Mouse (Mus musculus): ENCODE measurements at regions not wholly inside any gene's neighbourhood (a gene's known extent, or its start where the extent isn't known, plus 50 kb on each side); places are given as distances from the start of the nearest gene placed in this dataset.
A peak's percentile ranks its signal among the peaks of the same experiment; 100 is the strongest.

DNA sequence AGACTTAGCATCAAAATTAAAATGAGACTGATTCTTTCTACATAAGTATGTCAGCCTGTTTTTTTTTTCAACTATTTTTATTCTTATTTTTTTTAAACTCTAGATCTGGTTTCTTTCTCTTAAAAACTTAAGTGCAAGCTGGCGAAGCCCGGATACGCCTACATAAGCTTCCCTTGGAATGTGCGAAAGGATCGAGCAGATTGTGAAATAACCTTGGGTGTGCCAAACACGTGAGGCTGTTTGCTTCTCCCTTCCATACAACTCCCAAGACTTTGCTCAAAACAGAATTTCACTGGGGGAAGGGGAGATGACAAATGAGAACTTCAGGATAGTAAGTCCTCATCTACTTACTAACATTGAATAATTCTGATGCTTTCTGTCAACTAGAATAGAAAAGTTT is 236.3 kb downstream of the Pdcd6ip start:
- H3K27ac ChIP-seq (ENCODE audit: low read depth, low read length) = no peak overlapping the region
- DNase-seq (ENCODE audit: low spot score) (peak; percentile 31), ATAC-seq (no peak)
- no peak overlapping the region for H3K4me3 ChIP-seq (ENCODE audit: low read depth, low read length)
- H3K4me2 ChIP-seq (ENCODE audit: low read length) = no peak overlapping the region
- H3K9ac ChIP-seq (ENCODE audit: low read length) = no peak overlapping the region
- no peaks in the 10 kb centered on the region for H3K9me3 ChIP-seq (replicated peaks; ENCODE audit: control insufficient read depth, low read length)
- no peaks in the 10 kb centered on the region for H3K27me3 ChIP-seq (replicated peaks; ENCODE audit: control insufficient read depth, insufficient read depth, low read length)
- WGBS = 84% methylated on average over 6 of the region's 6 CpGs
- H3K4me1 ChIP-seq (ENCODE audit: control insufficient read depth, insufficient read depth, low read length) = no peaks in the 10 kb centered on the region
- no peaks in the 10 kb centered on the region for H3K36me3 ChIP-seq (ENCODE audit: control insufficient read depth, insufficient read depth, low read length)

DNA sequence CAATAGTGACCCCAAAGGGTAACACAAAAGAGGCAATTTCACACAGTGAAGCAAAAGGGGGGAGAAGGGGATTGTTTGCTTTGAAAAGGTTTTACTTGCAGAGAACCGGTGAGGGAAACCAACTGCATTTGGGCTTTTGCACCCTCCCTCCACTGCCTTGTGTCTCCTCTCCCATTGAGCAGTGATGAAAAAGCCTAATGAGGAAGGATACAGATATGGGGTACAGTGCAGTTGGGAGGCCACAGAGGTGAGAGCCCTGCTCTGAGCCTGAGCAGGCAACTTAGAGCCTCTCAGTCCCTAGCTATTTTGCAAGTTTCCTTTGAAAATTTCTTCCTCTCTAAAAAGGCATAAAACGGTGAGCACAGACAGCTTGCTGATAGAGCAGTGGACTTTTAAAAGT is 245.2 kb downstream of the Pdcd6ip start:
- Histone ChIP-seq H3K9me3 (replicated peaks; ENCODE audit: control insufficient read depth, low read length) (no peaks in the 10 kb centered on the region), H3K4me3 (ENCODE audit: low read depth, low read length) (no peak overlapping the region), H3K4me2 (ENCODE audit: low read length) (no peak overlapping the region), H3K9ac (ENCODE audit: low read length) (no peak overlapping the region), H3K27ac (ENCODE audit: low read depth, low read length) (peak overlapping the region; percentile 55), H3K36me3 (ENCODE audit: control insufficient read depth, insufficient read depth, low read length) (no peaks in the 10 kb centered on the region), H3K27me3 (replicated peaks; ENCODE audit: control insufficient read depth, insufficient read depth, low read length) (no peaks in the 10 kb centered on the region), H3K4me1 (ENCODE audit: control insufficient read depth, insufficient read depth, low read length) (no peaks in the 10 kb centered on the region)
- DNase-seq (ENCODE audit: low spot score) (no peak), ATAC-seq (peak; percentile 72)
- WGBS = 8% methylated on average over 2 of the region's 2 CpGs

DNA sequence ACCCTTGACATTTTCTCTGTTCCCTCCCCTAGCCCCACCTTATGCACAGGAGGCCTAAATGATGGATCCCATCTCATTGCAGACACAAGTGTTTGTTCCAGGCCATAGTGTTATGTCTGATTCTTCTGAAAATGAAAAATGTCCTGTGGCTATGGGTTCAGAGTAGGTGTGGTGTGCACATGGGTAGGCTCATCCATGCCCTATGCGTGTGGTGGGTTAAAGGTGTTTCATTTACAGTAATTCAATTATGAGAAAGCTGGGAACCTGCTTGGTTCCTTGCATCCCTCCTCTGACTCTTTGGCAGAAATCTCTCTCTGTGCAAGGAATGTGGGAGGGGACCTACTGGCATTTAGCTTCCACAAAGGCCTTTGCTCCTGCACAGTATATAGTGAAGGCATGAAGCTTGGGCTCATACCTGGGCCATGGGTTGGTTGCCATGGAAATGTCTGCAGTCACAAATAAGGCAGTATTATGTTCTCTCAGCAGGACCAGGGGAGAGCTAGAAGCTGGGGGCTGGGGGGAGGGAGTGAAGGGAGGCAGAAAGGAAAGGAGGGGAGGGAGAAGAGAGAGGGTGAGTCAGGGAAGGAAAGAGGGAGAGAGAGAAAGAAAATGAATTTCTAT is 245.7 kb downstream of the Pdcd6ip start:
- Histone ChIP-seq H3K4me2 (ENCODE audit: low read length) (no peak overlapping the region), H3K9me3 (replicated peaks; ENCODE audit: control insufficient read depth, low read length) (no peaks in the 10 kb centered on the region), H3K36me3 (ENCODE audit: control insufficient read depth, insufficient read depth, low read length) (no peaks in the 10 kb centered on the region), H3K4me3 (ENCODE audit: low read depth, low read length) (no peak overlapping the region), H3K9ac (ENCODE audit: low read length) (no peak overlapping the region), H3K27me3 (replicated peaks; ENCODE audit: control insufficient read depth, insufficient read depth, low read length) (no peaks in the 10 kb centered on the region), H3K27ac (ENCODE audit: low read depth, low read length) (peak overlapping the region; percentile 55), H3K4me1 (ENCODE audit: control insufficient read depth, insufficient read depth, low read length) (no peaks in the 10 kb centered on the region)
- 21% methylated on average over 1 of the region's 1 CpGs for WGBS
- peak; percentile 75 for DNase-seq (ENCODE audit: low spot score)
- ATAC-seq = peak; percentile 93

DNA sequence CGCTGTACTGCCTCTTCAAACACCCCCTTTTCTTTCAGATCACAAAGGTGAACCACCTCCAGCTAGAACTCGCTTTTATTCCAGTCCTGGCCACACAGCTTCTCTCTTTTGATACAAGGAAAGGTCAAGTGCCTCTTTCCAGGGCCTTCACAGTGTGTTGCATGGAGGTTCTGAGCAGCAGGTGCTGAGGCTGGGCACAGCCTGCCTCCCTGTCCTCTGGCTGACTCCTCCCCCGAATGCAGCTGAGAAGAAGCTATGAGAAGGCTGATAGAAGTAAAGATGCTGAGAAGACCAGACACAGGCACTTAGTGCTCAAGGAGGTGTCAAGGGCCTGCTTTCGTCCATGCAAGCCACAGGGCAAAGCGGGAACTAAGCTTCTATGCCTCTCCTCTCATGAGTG is 248.2 kb downstream of the Pdcd6ip start:
- no peak overlapping the region for H3K4me3 ChIP-seq (ENCODE audit: low read depth, low read length)
- no peaks in the 10 kb centered on the region for H3K4me1 ChIP-seq (ENCODE audit: control insufficient read depth, insufficient read depth, low read length)
- no peak overlapping the region for H3K9ac ChIP-seq (ENCODE audit: low read length)
- DNase-seq (ENCODE audit: low spot score) (no peak), ATAC-seq (no peak)
- no peaks in the 10 kb centered on the region for H3K9me3 ChIP-seq (replicated peaks; ENCODE audit: control insufficient read depth, low read length)
- H3K36me3 ChIP-seq (ENCODE audit: control insufficient read depth, insufficient read depth, low read length) = no peaks in the 10 kb centered on the region
- no peak overlapping the region for H3K27ac ChIP-seq (ENCODE audit: low read depth, low read length)
- H3K4me2 ChIP-seq (ENCODE audit: low read length) = no peak overlapping the region
- H3K27me3 ChIP-seq (replicated peaks; ENCODE audit: control insufficient read depth, insufficient read depth, low read length) = no peaks in the 10 kb centered on the region
- 81% methylated on average over 5 of the region's 5 CpGs for WGBS

DNA sequence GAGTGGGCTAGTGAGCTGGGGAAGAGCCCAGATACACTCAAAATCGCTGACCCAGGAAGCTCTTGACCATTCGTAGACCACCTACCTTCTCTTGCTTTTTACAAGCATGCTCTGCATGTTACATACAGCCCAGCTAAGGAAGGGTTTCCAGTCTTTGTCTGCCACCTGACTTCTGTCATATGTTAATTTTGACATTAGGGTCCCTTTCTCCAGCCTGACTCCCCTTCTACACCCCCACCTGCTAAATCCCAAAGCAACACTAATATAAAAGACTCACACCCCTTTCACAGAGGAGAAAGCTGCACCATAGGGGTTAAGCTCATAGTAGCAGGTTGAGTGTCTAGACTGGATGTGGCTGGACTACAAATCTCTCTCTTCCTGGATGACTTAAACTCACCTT is 248.8 kb downstream of the Pdcd6ip start:
- ATAC-seq (no peak), DNase-seq (ENCODE audit: low spot score) (no peak)
- Histone ChIP-seq H3K4me1 (ENCODE audit: control insufficient read depth, insufficient read depth, low read length) (no peaks in the 10 kb centered on the region), H3K27ac (ENCODE audit: low read depth, low read length) (no peak overlapping the region), H3K27me3 (replicated peaks; ENCODE audit: control insufficient read depth, insufficient read depth, low read length) (no peaks in the 10 kb centered on the region), H3K4me2 (ENCODE audit: low read length) (no peak overlapping the region), H3K9me3 (replicated peaks; ENCODE audit: control insufficient read depth, low read length) (no peaks in the 10 kb centered on the region), H3K36me3 (ENCODE audit: control insufficient read depth, insufficient read depth, low read length) (no peaks in the 10 kb centered on the region), H3K4me3 (ENCODE audit: low read depth, low read length) (no peak overlapping the region), H3K9ac (ENCODE audit: low read length) (no peak overlapping the region)
- WGBS = 50% methylated on average over 2 of the region's 2 CpGs

DNA sequence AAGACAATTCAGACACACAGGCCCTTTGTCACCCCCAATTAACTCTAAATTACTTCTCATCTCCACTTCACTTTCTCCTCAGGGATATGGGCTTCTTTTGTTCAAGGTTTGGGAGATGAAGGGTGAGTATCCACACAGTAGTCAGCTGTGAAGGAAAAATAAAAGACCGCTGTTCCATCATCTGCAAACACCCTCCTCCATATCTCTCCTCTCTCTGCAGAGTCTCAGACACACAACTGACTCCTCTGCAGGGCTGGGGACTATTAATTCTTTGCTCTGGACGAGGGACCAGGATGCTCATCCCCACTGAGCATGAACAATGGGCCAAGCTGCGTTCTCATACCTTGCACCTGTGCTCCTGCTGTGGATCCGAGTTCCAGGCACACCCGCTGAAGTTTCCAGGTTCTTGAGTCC is 249.3 kb downstream of the Pdcd6ip start:
- Histone ChIP-seq H3K9me3 (replicated peaks; ENCODE audit: control insufficient read depth, low read length) (no peaks in the 10 kb centered on the region), H3K27ac (ENCODE audit: low read depth, low read length) (no peak overlapping the region), H3K36me3 (ENCODE audit: control insufficient read depth, insufficient read depth, low read length) (no peaks in the 10 kb centered on the region), H3K4me2 (ENCODE audit: low read length) (no peak overlapping the region), H3K4me1 (ENCODE audit: control insufficient read depth, insufficient read depth, low read length) (no peaks in the 10 kb centered on the region), H3K27me3 (replicated peaks; ENCODE audit: control insufficient read depth, insufficient read depth, low read length) (no peaks in the 10 kb centered on the region), H3K9ac (ENCODE audit: low read length) (no peak overlapping the region), H3K4me3 (ENCODE audit: low read depth, low read length) (no peak overlapping the region)
- ATAC-seq (no peak), DNase-seq (ENCODE audit: low spot score) (no peak)
- 18% methylated on average over 5 of the region's 5 CpGs for WGBS

DNA sequence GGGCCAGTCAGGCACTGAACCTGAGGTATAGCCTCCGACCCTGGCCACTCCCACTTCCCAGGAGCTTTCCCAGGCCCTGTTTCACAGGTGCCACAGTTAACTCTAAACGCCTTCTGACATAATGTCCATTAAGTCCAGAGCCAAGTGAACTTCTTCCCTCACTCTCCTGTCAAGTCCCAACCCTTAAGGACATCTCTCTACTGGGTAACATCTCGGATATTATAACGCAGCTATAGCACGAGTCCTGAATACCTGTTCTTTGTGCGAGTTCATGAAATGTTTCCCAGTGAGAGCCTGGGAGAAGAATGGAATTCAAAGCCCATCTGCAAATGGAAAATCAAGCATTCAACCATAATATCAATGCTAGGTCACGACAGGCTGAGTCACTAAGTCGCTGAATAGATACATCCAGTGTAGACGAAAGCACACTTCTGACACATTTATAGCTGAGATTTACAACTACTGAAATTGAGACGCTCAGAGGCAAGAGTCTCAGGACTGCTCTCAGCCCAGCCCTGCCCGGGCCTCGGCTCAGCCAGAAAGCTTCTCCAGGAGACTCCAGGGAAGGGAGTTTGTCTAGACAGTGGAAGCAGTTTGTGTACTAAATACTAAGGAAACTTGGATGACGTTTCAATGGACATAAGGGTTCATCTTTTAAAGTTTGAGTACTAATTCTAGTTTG is 250.7 kb downstream of the Pdcd6ip start:
- Histone ChIP-seq H3K4me1 (ENCODE audit: control insufficient read depth, insufficient read depth, low read length) (no peaks in the 10 kb centered on the region), H3K27me3 (replicated peaks; ENCODE audit: control insufficient read depth, insufficient read depth, low read length) (no peaks in the 10 kb centered on the region), H3K27ac (ENCODE audit: low read depth, low read length) (no peak overlapping the region), H3K4me2 (ENCODE audit: low read length) (no peak overlapping the region), H3K36me3 (ENCODE audit: control insufficient read depth, insufficient read depth, low read length) (no peaks in the 10 kb centered on the region), H3K9ac (ENCODE audit: low read length) (no peak overlapping the region), H3K9me3 (replicated peaks; ENCODE audit: control insufficient read depth, low read length) (no peaks in the 10 kb centered on the region), H3K4me3 (ENCODE audit: low read depth, low read length) (no peak overlapping the region)
- 94% methylated on average over 13 of the region's 13 CpGs for WGBS
- no peak for DNase-seq (ENCODE audit: low spot score)
- no peak for ATAC-seq

DNA sequence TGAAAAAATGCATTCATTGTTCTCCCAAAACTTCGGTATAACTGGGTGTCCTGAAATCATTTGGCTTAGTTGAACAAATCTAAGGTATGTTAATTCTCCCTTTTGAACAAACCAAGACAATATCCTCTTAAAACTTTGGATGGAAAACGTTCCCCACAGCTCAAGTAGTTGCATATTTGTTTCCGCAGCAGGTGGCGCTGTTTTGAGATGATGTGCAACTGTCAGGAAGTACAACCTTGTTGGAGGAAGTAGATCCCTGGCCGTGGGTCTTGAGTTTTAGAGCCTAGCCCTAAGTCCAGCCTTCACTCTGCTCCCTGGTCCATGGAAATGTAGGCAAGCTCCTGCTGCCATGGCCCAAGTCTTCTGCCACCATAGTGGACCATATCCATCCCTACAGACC is 252.5 kb downstream of the Pdcd6ip start:
- ATAC-seq = no peak

DNA sequence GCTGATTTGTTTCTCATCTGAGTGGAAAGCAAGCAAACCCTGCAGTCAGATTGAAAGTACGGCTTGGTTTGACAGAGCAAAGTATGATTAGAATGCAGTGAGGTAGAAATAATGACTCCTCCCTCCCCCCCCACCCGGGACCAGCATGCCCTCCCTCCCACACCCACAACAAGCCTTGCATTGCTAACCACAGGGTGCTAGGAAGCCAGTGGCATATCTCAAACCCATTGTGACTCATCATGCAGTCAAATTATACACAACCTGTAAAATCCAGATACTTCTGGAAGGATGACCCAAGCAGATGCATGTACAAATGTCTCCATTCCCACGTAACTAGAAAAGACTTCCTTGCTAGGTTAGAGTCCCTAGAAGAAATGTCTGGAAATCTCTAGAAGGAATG is 254.8 kb downstream of the Pdcd6ip start:
- H3K9ac ChIP-seq (ENCODE audit: low read length) = no peak overlapping the region
- WGBS = 55% methylated on average over 3 of the region's 3 CpGs
- no peak overlapping the region for H3K4me3 ChIP-seq (ENCODE audit: low read depth, low read length)
- H3K9me3 ChIP-seq (replicated peaks; ENCODE audit: control insufficient read depth, low read length) = no peaks in the 10 kb centered on the region
- no peak overlapping the region; the same call in 1 of the 2 replicates for H3K27ac ChIP-seq (ENCODE audit: low read depth, low read length)
- DNase-seq (ENCODE audit: low spot score) (no peak), ATAC-seq (no peak)
- H3K27me3 ChIP-seq (replicated peaks; ENCODE audit: control insufficient read depth, insufficient read depth, low read length) = no peaks in the 10 kb centered on the region
- H3K36me3 ChIP-seq (ENCODE audit: control insufficient read depth, insufficient read depth, low read length) = no peaks in the 10 kb centered on the region
- H3K4me1 ChIP-seq (ENCODE audit: control insufficient read depth, insufficient read depth, low read length) = no peaks in the 10 kb centered on the region
- H3K4me2 ChIP-seq (ENCODE audit: low read length) = no peak overlapping the region

More for the DNA sequence above, 252.5 kb downstream of the Pdcd6ip start:
- Histone ChIP-seq H3K4me1 (ENCODE audit: control insufficient read depth, insufficient read depth, low read length) (no peaks in the 10 kb centered on the region), H3K9me3 (replicated peaks; ENCODE audit: control insufficient read depth, low read length) (no peaks in the 10 kb centered on the region), H3K9ac (ENCODE audit: low read length) (no peak overlapping the region), H3K4me3 (ENCODE audit: low read depth, low read length) (no peak overlapping the region), H3K27me3 (replicated peaks; ENCODE audit: control insufficient read depth, insufficient read depth, low read length) (no peaks in the 10 kb centered on the region), H3K36me3 (ENCODE audit: control insufficient read depth, insufficient read depth, low read length) (no peaks in the 10 kb centered on the region), H3K4me2 (ENCODE audit: low read length) (no peak overlapping the region), H3K27ac (ENCODE audit: low read depth, low read length) (no peak overlapping the region)
- WGBS = 94% methylated on average over 5 of the region's 5 CpGs
- no peak for DNase-seq (ENCODE audit: low spot score)
